Mouse (Mus musculus): Measurements from ENCODE around the gene Scnn1b. TPM values are rescaled to one million over a fixed set of nuclear protein-coding genes. Genes with fewer than 3 reads are reported as not detected.
A peak's percentile ranks its signal among the peaks of the same experiment; 100 is the strongest.

The Scnn1b gene
- polyA plus RNA-seq, 1 experiment from 2014 or later = 0.06 TPM

GRCm38 (mm10) chr7:121933675-121934074 is 68.8 kb downstream of the Scnn1b start:
- H3K4me3 ChIP-seq = no peak overlapping the region
- H3K9me3 ChIP-seq (replicated peaks) = no peaks in the 10 kb centered on the region
- H3K27me3 ChIP-seq (ENCODE audit: low read depth, poor library complexity, severe bottlenecking) = no peaks in the 10 kb centered on the region
- DNase-seq (ENCODE audit: low spot score) = no peak
- WGBS = 83% methylated on average over 6 of the region's 6 CpGs
- H3K27ac ChIP-seq (replicated peaks) = no peak overlapping the region
- peaks cover 37% of the 10 kb centered on the region for H3K36me3 ChIP-seq
- no peaks in the 10 kb centered on the region for H3K4me1 ChIP-seq

GRCm38 (mm10) chr7:121934346-121934745 is 69.5 kb downstream of the Scnn1b start:
- Histone ChIP-seq H3K36me3 (peaks cover 30% of the 10 kb centered on the region), H3K9me3 (replicated peaks) (no peaks in the 10 kb centered on the region), H3K4me3 (no peak overlapping the region), H3K4me1 (no peaks in the 10 kb centered on the region), H3K27me3 (ENCODE audit: low read depth, poor library complexity, severe bottlenecking) (no peaks in the 10 kb centered on the region), H3K27ac (replicated peaks) (no peak overlapping the region)
- WGBS = 80% methylated on average over 2 of the region's 2 CpGs
- DNase-seq (ENCODE audit: low spot score) = no peak

GRCm38 (mm10) chr7:121935906-121936794 is 71.3 kb downstream of the Scnn1b start:
- no peaks in the 10 kb centered on the region for H3K27me3 ChIP-seq (ENCODE audit: low read depth, poor library complexity, severe bottlenecking)
- H3K9me3 ChIP-seq (replicated peaks) = no peaks in the 10 kb centered on the region
- WGBS = 90% methylated on average over 12 of the region's 12 CpGs
- DNase-seq (ENCODE audit: low spot score) = no peak
- no peaks in the 10 kb centered on the region for H3K4me1 ChIP-seq
- H3K36me3 ChIP-seq = peaks cover 20% of the 10 kb centered on the region
- no peak overlapping the region for H3K4me3 ChIP-seq
- no peak overlapping the region for H3K27ac ChIP-seq (replicated peaks)

GRCm38 (mm10) chr7:121936861-121937630 is 72.2 kb downstream of the Scnn1b start:
- peak overlapping the region; percentile 9 for H3K27ac ChIP-seq (replicated peaks)
- no peak for DNase-seq (ENCODE audit: low spot score)
- no peaks in the 10 kb centered on the region for H3K9me3 ChIP-seq (replicated peaks)
- 83% methylated on average over 14 of the region's 14 CpGs for WGBS
- H3K36me3 ChIP-seq = peaks cover 22% of the 10 kb centered on the region
- no peaks in the 10 kb centered on the region for H3K27me3 ChIP-seq (ENCODE audit: low read depth, poor library complexity, severe bottlenecking)
- no peak overlapping the region for H3K4me3 ChIP-seq
- H3K4me1 ChIP-seq = no peaks in the 10 kb centered on the region

- DNase-seq (ENCODE audit: low spot score) = no peak
- Histone ChIP-seq H3K4me3 (no peak overlapping the region), H3K9me3 (replicated peaks) (peaks cover 3% of the 10 kb centered on the region; the same call in 1 of the 2 replicates), H3K27ac (replicated peaks) (peak overlapping the region; percentile 70), H3K36me3 (peaks cover 25% of the 10 kb centered on the region), H3K4me1 (no peaks in the 10 kb centered on the region), H3K27me3 (ENCODE audit: low read depth, poor library complexity, severe bottlenecking) (no peaks in the 10 kb centered on the region)
- 77% methylated on average over 8 of the region's 8 CpGs for WGBS
These were observed 73.5 kb downstream of the Scnn1b start for GRCm38 (mm10) chr7:121938124-121938891.

GRCm38 (mm10) chr7:121939244-121939643 is 74.4 kb downstream of the Scnn1b start:
- Histone ChIP-seq H3K27ac (replicated peaks) (peak overlapping the region; percentile 70; the same call in 1 of the 2 replicates), H3K4me1 (no peaks in the 10 kb centered on the region), H3K27me3 (ENCODE audit: low read depth, poor library complexity, severe bottlenecking) (no peaks in the 10 kb centered on the region), H3K36me3 (peaks cover 31% of the 10 kb centered on the region), H3K4me3 (no peak overlapping the region), H3K9me3 (replicated peaks) (peaks cover 3% of the 10 kb centered on the region; the same call in 1 of the 2 replicates)
- WGBS = 68% methylated on average over 6 of the region's 6 CpGs
- DNase-seq (ENCODE audit: low spot score) = no peak

- Histone ChIP-seq H3K4me1 (no peaks in the 10 kb centered on the region), H3K27me3 (ENCODE audit: low read depth, poor library complexity, severe bottlenecking) (no peaks in the 10 kb centered on the region), H3K27ac (replicated peaks) (peak overlapping the region; percentile 70; the same call in 1 of the 2 replicates), H3K4me3 (no peak overlapping the region), H3K36me3 (peaks cover 31% of the 10 kb centered on the region), H3K9me3 (replicated peaks) (peaks cover 3% of the 10 kb centered on the region; the same call in 1 of the 2 replicates)
- WGBS = 58% methylated on average over 4 of the region's 4 CpGs
- DNase-seq (ENCODE audit: low spot score) = peak; percentile 28
These were observed 74.9 kb downstream of the Scnn1b start for GRCm38 (mm10) chr7:121939729-121940128.

GRCm38 (mm10) chr7:121941016-121941415 is 76.2 kb downstream of the Scnn1b start:
- Histone ChIP-seq H3K9me3 (replicated peaks) (peaks cover 3% of the 10 kb centered on the region; the same call in 1 of the 2 replicates), H3K27me3 (ENCODE audit: low read depth, poor library complexity, severe bottlenecking) (no peaks in the 10 kb centered on the region), H3K4me1 (no peaks in the 10 kb centered on the region), H3K27ac (replicated peaks) (no peak overlapping the region), H3K4me3 (no peak overlapping the region), H3K36me3 (peaks cover 24% of the 10 kb centered on the region)
- 85% methylated on average over 3 of the region's 3 CpGs for WGBS
- no peak for DNase-seq (ENCODE audit: low spot score)

GRCm38 (mm10) chr7:121941640-121942039 is 76.8 kb downstream of the Scnn1b start:
- WGBS = 89% methylated on average over 3 of the region's 3 CpGs
- Histone ChIP-seq H3K9me3 (replicated peaks) (peaks cover 3% of the 10 kb centered on the region; the same call in 1 of the 2 replicates), H3K27ac (replicated peaks) (no peak overlapping the region), H3K4me3 (no peak overlapping the region), H3K27me3 (ENCODE audit: low read depth, poor library complexity, severe bottlenecking) (no peaks in the 10 kb centered on the region), H3K4me1 (no peaks in the 10 kb centered on the region), H3K36me3 (peaks cover 20% of the 10 kb centered on the region)
- no peak for DNase-seq (ENCODE audit: low spot score)

GRCm38 (mm10) chr7:121942371-121942770 is 77.5 kb downstream of the Scnn1b start:
- DNase-seq (ENCODE audit: low spot score) = no peak
- Histone ChIP-seq H3K9me3 (replicated peaks) (peaks cover 3% of the 10 kb centered on the region; the same call in 1 of the 2 replicates), H3K4me3 (no peak overlapping the region), H3K4me1 (no peaks in the 10 kb centered on the region), H3K27ac (replicated peaks) (no peak overlapping the region), H3K27me3 (ENCODE audit: low read depth, poor library complexity, severe bottlenecking) (no peaks in the 10 kb centered on the region), H3K36me3 (peaks cover 20% of the 10 kb centered on the region)
- 93% methylated on average over 2 of the region's 2 CpGs for WGBS

- Histone ChIP-seq H3K36me3 (peaks cover 41% of the 10 kb centered on the region), H3K27ac (replicated peaks) (no peak overlapping the region), H3K9me3 (replicated peaks) (peaks cover 3% of the 10 kb centered on the region; the same call in 1 of the 2 replicates), H3K27me3 (ENCODE audit: low read depth, poor library complexity, severe bottlenecking) (no peaks in the 10 kb centered on the region), H3K4me3 (no peak overlapping the region), H3K4me1 (no peaks in the 10 kb centered on the region)
- WGBS = 85% methylated on average over 5 of the region's 5 CpGs
- DNase-seq (ENCODE audit: low spot score) = no peak
These were observed 81.4 kb downstream of the Scnn1b start for GRCm38 (mm10) chr7:121946196-121946595.

GRCm38 (mm10) chr7:121947513-121947912 is 82.7 kb downstream of the Scnn1b start:
- DNase-seq (ENCODE audit: low spot score) = no peak
- H3K27me3 ChIP-seq (ENCODE audit: low read depth, poor library complexity, severe bottlenecking) = no peaks in the 10 kb centered on the region
- H3K9me3 ChIP-seq (replicated peaks) = peaks cover 3% of the 10 kb centered on the region; the same call in 1 of the 2 replicates
- H3K36me3 ChIP-seq = peaks cover 33% of the 10 kb centered on the region
- no peaks in the 10 kb centered on the region for H3K4me1 ChIP-seq
- H3K27ac ChIP-seq (replicated peaks) = no peak overlapping the region
- no peak overlapping the region for H3K4me3 ChIP-seq
- 86% methylated on average over 4 of the region's 4 CpGs for WGBS
